Comparison of ENCODE assay signal across 12 mouse cellular contexts in genomic region chr15:25876601-25877161, GRCm38 (mm10). TPM values are rescaled to one million over a fixed set of nuclear protein-coding genes. Genes with fewer than 3 reads are reported as not detected.
DNase-seq lines count a peak whose midpoint lies in the region; ATAC-seq and TF ChIP-seq lines count a peak whose summit lies in the region.
"Had no signal": no experiment of that assay in that cellular context is flagged by ENCODE, and none has a peak within 500 bp of the region (broad histone marks: within the 10 kb centered on the region; RNA-seq: fewer than 3 reads in every experiment).

No protein-coding gene starts in this region.

- in situ Hi-C loops in ES-E14 (cut with MboI; ENCODE audit: low sequenced_read_pairs in 2 of 2, unreplicated experiment in 2 of 2), result no loop called here

- 0 out of 2 replicates have a peak, but pooled peaks have one; percentile 23 for ATAC-seq in hindbrain, embryonic 11.5 days (ENCODE audit: low FRiP score)
- no peak for ATAC-seq in hindbrain, postnatal 0 days
- ATAC-seq in lung, postnatal 0 days, result peak; percentile 92
- no peak for ATAC-seq in forebrain, embryonic 13.5 days

- no peaks in the 10 kb centered on the region for H3K9me3 ChIP-seq in hindbrain, embryonic 11.5 days (ENCODE audit: control insufficient read depth, low read length)
- H3K9me3 ChIP-seq in hindbrain, postnatal 0 days (ENCODE audit: low read length), result no peaks in the 10 kb centered on the region
- H3K9me3 ChIP-seq in ES-E14 (ENCODE audit: control insufficient read depth, insufficient read depth, low read depth, low read length), result no peaks in the 10 kb centered on the region
- no peaks in the 10 kb centered on the region for H3K9me3 ChIP-seq in lung, postnatal 0 days (ENCODE audit: low read length)
- no peaks in the 10 kb centered on the region for H3K9me3 ChIP-seq in forebrain, embryonic 13.5 days (replicated peaks)
- H3K9me3 ChIP-seq: stomach, embryonic 15.5 days had no signal

- TF ChIP-seq CTCF in hindbrain, postnatal 0 days (IDR thresholded peaks at IDR 0.05; ENCODE audit: low read depth), result no peak
- TF ChIP-seq CTCF in lung, postnatal 0 days (IDR thresholded peaks at IDR 0.05), result peak; percentile 37

- H3K4me1 ChIP-seq in hindbrain, embryonic 11.5 days (replicated peaks; ENCODE audit: control insufficient read depth, insufficient read depth, low read length), result no peaks in the 10 kb centered on the region
- peaks cover 10% of the 10 kb centered on the region; the same call in 1 of the 2 replicates for H3K4me1 ChIP-seq in hindbrain, postnatal 0 days (ENCODE audit: insufficient read depth, low read length)
- peaks cover 10 to 15% of the 10 kb centered on the region in 2 experiments; a peak in 3 of 4 replicates for H3K4me1 ChIP-seq in ES-E14 (ENCODE audit: control insufficient read depth in 2 of 2, insufficient read depth in 2 of 2, low read length in 2 of 2, poor library complexity in 1 of 2)
- no peaks in the 10 kb centered on the region for H3K4me1 ChIP-seq in lung, postnatal 0 days (ENCODE audit: insufficient read depth, low read depth, low read length)
- peaks cover 7% of the 10 kb centered on the region; the same call in 1 of the 2 replicates for H3K4me1 ChIP-seq in forebrain, embryonic 13.5 days
- H3K4me1 ChIP-seq: stomach, embryonic 15.5 days had no signal

- H3K4me3 ChIP-seq in hindbrain, embryonic 11.5 days (ENCODE audit: low read depth, low read length), result no peak overlapping the region
- no peak overlapping the region for H3K4me3 ChIP-seq in hindbrain, postnatal 0 days (ENCODE audit: low read length)
- H3K4me3 ChIP-seq in ES-E14 (ENCODE audit: insufficient read depth in 1 of 2, low read depth in 1 of 2, low read length in 2 of 2, poor library complexity in 1 of 2, severe bottlenecking in 1 of 2), result no peak overlapping the region
- no peak overlapping the region for H3K4me3 ChIP-seq in lung, postnatal 0 days (ENCODE audit: low read depth, low read length)
- no peak overlapping the region for H3K4me3 ChIP-seq in forebrain, embryonic 13.5 days
- H3K4me3 ChIP-seq: stomach, embryonic 15.5 days had no signal

- TF ChIP-seq EP300 in lung, postnatal 0 days (IDR thresholded peaks at IDR 0.05), result peak; percentile 78

- H3K36me3 ChIP-seq in hindbrain, embryonic 11.5 days (ENCODE audit: control insufficient read depth, insufficient read depth, low read length), result no peaks in the 10 kb centered on the region
- no peaks in the 10 kb centered on the region for H3K36me3 ChIP-seq in hindbrain, postnatal 0 days (ENCODE audit: insufficient read depth, low read length)
- H3K36me3 ChIP-seq in ES-E14 (ENCODE audit: control insufficient read depth, insufficient read depth, low read length, poor library complexity, severe bottlenecking), result no peaks in the 10 kb centered on the region
- no peaks in the 10 kb centered on the region for H3K36me3 ChIP-seq in lung, postnatal 0 days (ENCODE audit: insufficient read depth, low read length)
- no peaks in the 10 kb centered on the region for H3K36me3 ChIP-seq in forebrain, embryonic 13.5 days (ENCODE audit: poor library complexity, severe bottlenecking)
- H3K36me3 ChIP-seq: stomach, embryonic 15.5 days had no signal

- H3K27me3 ChIP-seq in hindbrain, embryonic 11.5 days (ENCODE audit: control insufficient read depth, insufficient read depth, low read length), result no peaks in the 10 kb centered on the region
- H3K27me3 ChIP-seq in hindbrain, postnatal 0 days (ENCODE audit: insufficient read depth, low read length), result no peaks in the 10 kb centered on the region
- no peaks in the 10 kb centered on the region for H3K27me3 ChIP-seq in lung, postnatal 0 days (replicated peaks; ENCODE audit: insufficient read depth, low read length)
- H3K27me3 ChIP-seq in forebrain, embryonic 13.5 days, result no peaks in the 10 kb centered on the region
- H3K27me3 ChIP-seq: stomach, embryonic 15.5 days had no signal

- H3K9ac ChIP-seq in hindbrain, embryonic 11.5 days (ENCODE audit: low read depth, low read length), result no peak overlapping the region
- H3K9ac ChIP-seq in hindbrain, postnatal 0 days (replicated peaks; ENCODE audit: low read length), result no peak overlapping the region
- no peak overlapping the region; the same call in 1 of the 2 replicates for H3K9ac ChIP-seq in ES-E14 (ENCODE audit: insufficient read depth, low read depth, low read length, poor library complexity, severe bottlenecking)
- no peak overlapping the region for H3K9ac ChIP-seq in lung, postnatal 0 days (replicated peaks; ENCODE audit: low read depth)
- no peak overlapping the region for H3K9ac ChIP-seq in forebrain, embryonic 13.5 days
- H3K9ac ChIP-seq: stomach, embryonic 15.5 days had no signal

- no peak overlapping the region for H3K4me2 ChIP-seq in hindbrain, embryonic 11.5 days (replicated peaks; ENCODE audit: low read depth, low read length)
- no peak overlapping the region for H3K4me2 ChIP-seq in hindbrain, postnatal 0 days (ENCODE audit: low read depth, low read length)
- H3K4me2 ChIP-seq in lung, postnatal 0 days (replicated peaks; ENCODE audit: low read depth, low read length), result no peak overlapping the region
- H3K4me2 ChIP-seq in forebrain, embryonic 13.5 days, result no peak overlapping the region
- H3K4me2 ChIP-seq: stomach, embryonic 15.5 days had no signal

- DNase-seq in hindbrain, embryonic 11.5 days (ENCODE audit: low spot score), result no peak
- DNase-seq in hindbrain, postnatal 0 days (ENCODE audit: low spot score), result no peak
- DNase-seq in ES-E14 (ENCODE audit: low read depth, low spot score), result peak; percentile 52
- peak; percentile 86 for DNase-seq in kidney, adult 9 months
- peak; percentile 84 for DNase-seq in lung, postnatal 0 days (ENCODE audit: low spot score)
- DNase-seq in cerebellum, adult 18-20 months, result no peak
- DNase-seq in c-Kit-positive CD71-positive TER-119-positive erythroid progenitor cells, embryonic 14.5 days (ENCODE audit: low spot score), result no peak
- DNase-seq: gastrocnemius, postnatal 36 days; left cerebral cortex, postnatal 4 days; right cerebral cortex, adult 18-20 months had no signal

- WGBS in hindbrain, embryonic 11.5 days, result 44% methylated on average over 15 of the region's 15 CpGs
- 45% methylated on average over 15 of the region's 15 CpGs for WGBS in hindbrain, postnatal 0 days
- 37% methylated on average over 15 of the region's 15 CpGs for WGBS in lung, postnatal 0 days
- 57% methylated on average over 15 of the region's 15 CpGs for WGBS in forebrain, embryonic 13.5 days

- no peak overlapping the region for H3K27ac ChIP-seq in hindbrain, embryonic 11.5 days (ENCODE audit: low read depth, low read length)
- no peak overlapping the region for H3K27ac ChIP-seq in hindbrain, postnatal 0 days
- H3K27ac ChIP-seq in ES-E14 (ENCODE audit: insufficient read depth, low read depth, low read length, poor library complexity, severe bottlenecking), result no peak overlapping the region
- H3K27ac ChIP-seq in lung, postnatal 0 days (ENCODE audit: low read length), result peak overlapping the region; percentile 54
- no peak overlapping the region for H3K27ac ChIP-seq in forebrain, embryonic 13.5 days
- H3K27ac ChIP-seq: stomach, embryonic 15.5 days had no signal

TF ChIP-seq in ES-E14, 5 proteins besides CTCF, POLR2A, EP300 and RAD21:
- no peak for TF ChIP-seq ZC3H11A (IDR thresholded peaks at IDR 0.05; ENCODE audit: borderline replicate concordance, low read depth, low read length)
- TF ChIP-seq MAFK (IDR thresholded peaks at IDR 0.05; ENCODE audit: insufficient read depth, low read depth, low read length), result no peak
- no peak for TF ChIP-seq HCFC1 (IDR thresholded peaks at IDR 0.05; ENCODE audit: borderline replicate concordance, insufficient read depth, low read length)
- no peak for TF ChIP-seq CHD2 (IDR thresholded peaks at IDR 0.05; ENCODE audit: low read depth, low read length)
- TF ChIP-seq ZNF384 (IDR thresholded peaks at IDR 0.05; ENCODE audit: low read depth, low read length), result no peak

RNA-seq across cellular contexts. Expression of gene Retreg1, which starts 33.7 kb away (rescaled TPM):
- 3.5 and 4.6 TPM in 2 replicates for polyA plus RNA-seq in hindbrain, embryonic 11.5 days (2014; fragmentation: Nextera tagmentation; extraction: Ambion mirVana)
- total RNA-seq in hindbrain, postnatal 0 days (2014; rRNA removed), result 31.7 and 49.9 TPM in 2 replicates
- polyA plus RNA-seq in hindbrain, postnatal 0 days (2015; fragmentation: Nextera tagmentation; extraction: Ambion mirVana), result 20.8 and 21.0 TPM in 2 replicates
- total RNA-seq in ES-E14 (2012; rRNA removed), result 5.8 and 7.1 TPM in 2 replicates
- 36.2 and 36.8 TPM in 2 replicates for polyA plus RNA-seq in lung, postnatal 0 days (2015; fragmentation: Nextera tagmentation; extraction: Ambion mirVana)
- 3.5 and 3.8 TPM in 2 replicates for polyA plus RNA-seq in forebrain, embryonic 13.5 days (2015; fragmentation: Nextera tagmentation; extraction: Ambion mirVana)

Comparison
In these comparisons a context has a peak if more than half of its experiments do, and no peak if none do; other contexts are left out.
1. ATAC-seq: peak in hindbrain, embryonic 11.5 days (single experiment) and lung, postnatal 0 days (single experiment); none in hindbrain, postnatal 0 days (single experiment) and forebrain, embryonic 13.5 days (single experiment).
2. DNase-seq: peak in ES-E14 (single experiment), kidney, adult 9 months (single experiment) and lung, postnatal 0 days (single experiment); none in hindbrain, embryonic 11.5 days (single experiment), hindbrain, postnatal 0 days (single experiment), cerebellum, adult 18-20 months (0 of 2) and c-Kit-positive CD71-positive TER-119-positive erythroid progenitor cells, embryonic 14.5 days (single experiment).